Mouse (Mus musculus) layer of hippocampus, postnatal 14 days (tissue): ENCODE data around the gene Olfr1202. TPM values are rescaled to one million over a fixed set of nuclear protein-coding genes. Genes with fewer than 3 reads are reported as not detected.

Experiments used
- DNase-seq, 2 experiments: peaks; one replicate each; pipeline ENCODE4 v3.0.0; 2021 to 2022; ENCODE audit warnings: low spot score in 2 of 2, mixed read lengths in 1 of 2
- long read RNA-seq, 2 experiments: library from polyadenylated mRNA; stranded (forward); transcript quantifications; one replicate each; pipeline ENCODE4 v2.0.0; 2021
- total RNA-seq, 2 experiments: library from RNA; stranded (reverse); gene quantifications; 2 replicates each; pipeline ENCODE4 v1.2.3; 2021

Olfr1202 gene
- total RNA-seq: not detected
- long read RNA-seq, experiment 1: 0 reads
- long read RNA-seq, experiment 2: 0 reads

DNA sequence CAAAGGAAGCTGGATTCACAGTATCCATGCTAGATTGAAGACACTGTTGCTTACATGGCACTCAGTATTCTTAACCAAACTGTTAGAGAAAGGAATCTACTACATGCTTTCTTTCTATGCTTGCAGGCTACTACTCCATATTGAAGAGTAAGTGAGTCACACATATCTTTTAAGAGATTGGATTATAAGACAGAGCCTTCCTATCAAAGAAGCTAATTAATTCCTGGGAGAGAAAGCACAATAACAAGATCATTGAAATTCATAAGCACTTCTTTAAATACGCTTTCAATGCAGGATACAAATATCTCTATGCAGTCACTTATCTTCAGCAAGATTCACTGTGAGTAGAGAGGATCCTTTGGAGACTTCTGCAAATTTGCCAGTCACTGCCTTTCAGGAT lies at the start of gene Olfr1202:
Gene Olfr1202 (plus strand): TSS at position 301 of the 400 bp plus-strand sequence.
- no peak for DNase-seq

DNA sequence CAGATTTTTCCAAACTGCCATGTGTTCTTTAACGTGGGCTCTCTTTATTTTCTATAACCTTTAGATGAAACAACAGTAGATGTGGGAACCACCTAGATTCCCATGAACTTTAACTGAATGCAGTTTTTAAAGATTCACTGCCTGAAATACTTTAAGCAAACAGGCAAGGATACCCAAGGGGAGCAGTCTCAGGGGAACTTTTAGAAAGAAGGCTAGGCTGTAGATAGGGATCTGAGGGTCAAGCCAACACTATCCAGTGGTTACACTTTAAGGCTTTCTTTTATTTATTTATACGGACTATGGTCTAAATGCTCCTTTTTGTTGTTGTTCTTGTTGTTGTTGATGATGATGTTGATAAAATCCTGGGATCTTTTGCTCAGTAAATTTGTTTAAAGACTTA lies 43.9 kb upstream of the Olfr1202 start, which contains the start of gene Olfr1200:
Gene Olfr1200 (minus strand): TSS at position 101 of the 400 bp plus-strand sequence.
- no peak for DNase-seq

DNA sequence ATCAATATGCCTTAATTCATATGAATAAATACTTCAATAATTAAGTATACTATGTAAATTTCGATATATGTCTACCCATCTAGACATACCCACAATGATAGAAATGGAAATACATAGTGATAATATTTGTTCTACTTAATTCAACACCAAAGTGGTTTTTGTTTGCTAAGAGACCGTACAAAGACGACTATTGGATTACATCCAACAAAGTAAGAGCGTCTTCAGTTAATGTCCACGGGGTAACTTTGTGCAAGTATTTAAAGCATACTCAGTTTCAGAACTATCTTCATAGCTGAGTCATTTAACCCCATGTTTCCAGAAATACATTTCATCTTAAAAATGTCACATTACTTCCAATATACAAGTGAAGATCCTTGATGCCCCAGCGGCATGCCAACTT lies 21.6 kb upstream of the Olfr1202 start, which contains the start of gene Olfr1201:
Gene Olfr1201 (plus strand): TSS at position 301 of the 400 bp plus-strand sequence.
- no peak for DNase-seq

DNA sequence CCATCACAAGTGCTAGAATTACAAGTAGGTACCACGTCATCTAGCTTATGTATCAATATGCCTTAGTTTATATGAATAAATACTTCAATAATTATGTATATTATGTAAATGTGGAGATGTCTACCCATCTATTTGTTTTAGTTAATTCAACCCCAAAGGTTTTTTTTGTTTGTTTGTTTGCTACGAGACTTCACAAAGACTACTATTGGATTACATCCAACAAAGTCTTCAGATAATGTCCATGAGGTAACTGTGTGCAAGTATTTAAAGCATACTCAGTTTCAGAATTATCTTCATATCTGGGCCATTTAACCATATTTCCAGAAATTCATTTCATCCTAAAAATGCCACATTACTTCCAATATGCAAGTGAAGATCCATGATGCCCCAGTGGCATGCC lies 15.1 kb downstream of the Olfr1202 start, which contains the start of gene Olfr1205:
Gene Olfr1205 (plus strand): TSS at position 301 of the 400 bp plus-strand sequence.
- no peak for DNase-seq

DNA sequence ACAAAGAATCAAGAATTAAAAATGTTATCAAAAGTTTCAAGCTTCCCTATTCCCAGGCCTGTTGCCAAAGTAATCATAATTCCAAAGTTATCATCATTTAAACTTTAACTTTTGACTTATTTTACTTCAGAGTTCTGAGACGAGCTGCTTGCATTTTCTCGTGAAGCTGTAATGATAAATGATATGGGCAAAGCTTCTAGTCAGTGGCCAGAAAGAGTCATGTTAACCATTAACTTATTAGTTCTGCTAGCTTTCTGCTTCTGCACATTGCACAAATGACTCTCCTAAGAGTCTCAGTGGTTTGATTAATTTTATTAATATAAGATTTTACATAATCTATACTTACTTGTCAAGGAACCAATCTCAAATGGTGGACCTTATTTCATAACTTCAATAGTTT lies 24.2 kb downstream of the Olfr1202 start:
- DNase-seq: no peak

DNA sequence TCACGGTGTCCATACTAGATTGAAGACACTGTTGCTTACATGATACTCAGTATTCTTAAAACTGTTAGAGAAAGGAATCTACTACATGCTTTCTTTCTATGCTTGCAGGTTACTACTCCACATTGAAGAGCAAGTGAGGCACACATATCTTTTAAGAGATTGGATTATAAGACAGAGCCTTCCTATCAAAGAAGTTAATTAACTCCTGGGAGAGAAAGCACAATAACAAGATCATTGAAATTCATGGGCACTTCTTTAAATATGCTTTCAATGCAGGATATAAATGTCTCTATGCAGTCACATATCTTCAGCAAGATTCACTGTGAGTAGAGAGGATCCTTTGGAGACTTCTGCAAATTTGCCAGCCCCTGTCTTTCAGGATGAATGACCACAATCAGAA lies 34.7 kb downstream of the Olfr1202 start, which contains the start of gene Olfr1204:
Gene Olfr1204 (plus strand): TSS at position 301 of the 400 bp plus-strand sequence.
- no peak for DNase-seq

DNA sequence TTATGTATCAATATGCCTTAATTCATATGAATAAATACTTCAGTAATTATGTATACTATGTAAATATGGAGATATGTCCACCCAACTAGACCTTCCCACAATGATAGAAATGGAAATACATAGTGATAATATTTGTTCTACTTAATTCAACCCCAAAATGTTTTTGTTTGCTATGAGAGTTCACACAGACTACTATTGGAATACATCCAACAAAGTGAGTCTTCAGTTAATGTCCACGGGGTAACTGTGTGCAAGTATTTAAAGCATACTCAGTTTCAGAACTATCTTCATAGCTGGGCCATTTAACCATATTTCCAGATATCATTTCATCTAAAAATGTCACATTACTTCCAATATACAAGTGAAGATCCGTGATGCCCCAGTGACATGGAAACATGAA lies 48.6 kb downstream of the Olfr1202 start, which contains the start of gene Olfr1206:
Gene Olfr1206 (plus strand): TSS at position 301 of the 400 bp plus-strand sequence.
- no peak for DNase-seq

Other genes starting within 250 kb of the Olfr1202 start
- gene Olfr1189, start 228.0 kb upstream of the Olfr1202 start, total RNA-seq: not detected
- under 1 TPM in 1 of 2 experiments, not detected in 1; 0.07 TPM for gene Olfr1191-ps1, start 174.0 kb upstream of the Olfr1202 start, total RNA-seq
- gene Olfr1192-ps1, start 166.0 kb upstream of the Olfr1202 start, total RNA-seq: not detected
- not detected for gene Olfr1193, start 138.9 kb upstream of the Olfr1202 start, total RNA-seq
- not detected for gene Olfr1195, start 125.3 kb upstream of the Olfr1202 start, total RNA-seq
- gene Olfr1196, start 109.9 kb upstream of the Olfr1202 start, total RNA-seq: not detected
- not detected for gene Olfr1197, start 82.1 kb upstream of the Olfr1202 start, total RNA-seq
- gene Olfr1198, start 63.1 kb upstream of the Olfr1202 start, total RNA-seq: not detected
- gene Olfr1199, start 54.0 kb upstream of the Olfr1202 start, total RNA-seq: not detected
- not detected for gene Olfr1200, start 44.0 kb upstream of the Olfr1202 start, total RNA-seq
- not detected for gene Olfr1201, start 21.5 kb upstream of the Olfr1202 start, total RNA-seq
- not detected for gene Olfr1205, start 15.2 kb downstream of the Olfr1202 start, total RNA-seq
- not detected for gene Olfr1204, start 34.8 kb downstream of the Olfr1202 start, total RNA-seq
- gene Olfr1206, start 48.7 kb downstream of the Olfr1202 start, total RNA-seq: not detected
- gene Olfr1208, start 87.8 kb downstream of the Olfr1202 start, total RNA-seq: not detected
- not detected for gene Olfr1209, start 100.7 kb downstream of the Olfr1202 start, total RNA-seq
- gene Olfr1211, start 123.6 kb downstream of the Olfr1202 start, total RNA-seq: not detected
- gene Olfr1212, start 139.5 kb downstream of the Olfr1202 start, total RNA-seq: not detected
- not detected for gene Gm13762, start 165.8 kb downstream of the Olfr1202 start, total RNA-seq
- gene Olfr1214, start 178.2 kb downstream of the Olfr1202 start, total RNA-seq: not detected
- gene Olfr1215, start 192.5 kb downstream of the Olfr1202 start, total RNA-seq: not detected
- not detected for gene Olfr1216, start 203.8 kb downstream of the Olfr1202 start, total RNA-seq
- gene Olfr1217, start 217.6 kb downstream of the Olfr1202 start, total RNA-seq: not detected
- gene Olfr1218, start 246.7 kb downstream of the Olfr1202 start, total RNA-seq: not detected